Mouse (Mus musculus) layer of hippocampus, adult 11-12 months (tissue): ENCODE data around the gene Syt1.

Source experiments
- DNase-seq: peaks from one replicate; pipeline ENCODE4 v3.0.0; 2022; ENCODE audit warnings: low spot score

Gene Syt1

DNA sequence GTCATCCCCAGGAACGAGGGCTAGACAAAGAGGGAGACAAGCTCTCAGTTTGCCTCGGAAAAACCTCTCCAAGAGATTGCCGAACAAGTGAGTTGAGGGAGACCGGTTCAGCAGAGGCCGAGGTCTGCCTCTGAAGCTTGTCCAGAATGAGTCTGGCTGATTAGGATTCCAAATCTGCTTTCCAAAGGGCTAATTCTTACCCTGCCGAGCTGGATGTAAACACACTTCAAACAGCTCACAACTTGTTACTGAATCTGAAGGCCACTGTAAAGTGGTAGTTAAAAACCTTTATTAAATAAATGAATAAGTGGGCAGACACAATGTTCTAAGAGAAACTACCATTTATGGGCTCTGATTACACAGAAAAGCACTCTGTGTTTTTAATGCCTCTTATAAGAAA is 491.6 kb downstream of the Syt1 start:
- no peak for DNase-seq

DNA sequence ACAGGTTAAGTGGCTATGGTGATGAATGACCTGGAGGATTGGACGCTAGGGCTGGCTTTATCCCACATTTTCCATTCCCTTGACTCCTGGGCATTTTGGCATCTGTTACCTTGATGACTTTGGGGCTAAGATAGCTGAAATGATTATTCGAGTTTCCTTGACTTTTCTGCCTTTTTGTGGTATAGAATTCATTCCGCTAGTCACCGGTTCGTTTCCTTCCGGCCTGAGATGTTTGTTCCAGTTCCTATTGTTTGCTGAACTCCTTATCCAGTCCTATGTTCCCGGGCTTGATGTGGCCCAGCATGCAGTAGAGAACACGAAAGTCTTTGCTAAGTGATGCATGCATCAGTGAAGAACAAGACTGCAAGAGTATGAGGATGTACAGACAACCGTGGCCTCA is 493.7 kb downstream of the Syt1 start:
- DNase-seq, result no peak

DNA sequence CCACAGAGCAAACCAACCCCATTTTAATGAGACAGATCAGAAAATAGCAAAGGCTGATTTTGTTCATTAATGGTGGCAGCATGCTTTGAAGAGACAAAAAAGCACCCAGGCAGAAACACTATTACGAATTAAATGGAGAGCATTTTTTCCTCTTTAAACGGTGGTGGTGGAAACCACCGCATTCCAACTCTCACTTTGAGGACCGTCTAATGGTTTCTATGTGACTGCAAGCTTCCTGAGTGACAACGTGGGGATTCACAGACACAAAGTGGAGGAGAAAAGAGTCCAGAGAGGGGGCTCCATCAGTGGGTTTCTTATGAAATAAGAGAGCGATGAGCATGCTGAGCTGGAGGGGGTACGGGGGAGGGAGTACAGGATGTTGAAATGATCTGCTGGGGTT is 496.1 kb downstream of the Syt1 start:
- no peak for DNase-seq

- DNase-seq, result no peak
Measured at GRCm38 (mm10) chr10:108509579-108509978, 501.2 kb downstream of the Syt1 start.

DNA sequence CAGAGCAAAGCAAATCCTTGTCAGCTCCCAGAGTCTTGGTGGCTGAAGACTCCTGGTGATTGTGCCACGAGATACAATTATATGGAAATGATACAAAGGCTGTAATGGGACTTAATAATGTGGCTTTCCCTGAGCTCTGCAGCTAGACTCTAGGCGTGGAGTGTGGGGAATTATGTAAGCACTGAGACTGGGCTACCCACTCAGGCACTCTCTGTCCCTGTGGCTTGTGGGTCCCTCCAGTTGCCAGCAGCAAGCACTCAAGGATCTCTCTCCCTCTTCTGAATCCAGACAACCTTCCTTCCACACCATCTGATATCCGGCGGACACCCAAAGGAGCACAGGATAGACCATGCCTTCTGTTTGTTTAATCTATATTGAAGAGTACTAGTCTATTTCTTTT is 503.9 kb downstream of the Syt1 start:
- no peak for DNase-seq

DNA sequence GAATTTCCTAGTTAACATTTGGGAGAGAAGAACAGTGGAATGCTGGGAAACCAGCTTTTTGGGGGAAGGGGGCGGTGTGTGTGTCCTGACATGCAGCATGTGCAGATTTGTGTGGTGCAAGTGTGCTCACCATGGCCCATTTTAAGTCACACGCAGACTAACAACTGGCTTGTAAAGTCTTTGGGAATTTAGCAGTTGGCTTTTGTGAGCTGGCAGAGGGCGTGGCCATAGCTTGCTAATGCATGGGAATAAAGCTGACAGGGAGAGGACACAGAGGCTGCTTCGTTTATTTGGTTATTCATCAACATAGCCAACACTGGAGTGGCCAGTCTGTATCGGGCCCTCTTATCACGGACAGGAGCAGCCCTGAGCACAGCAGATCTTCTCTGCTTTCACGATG is 505.9 kb downstream of the Syt1 start:
- no peak for DNase-seq

GRCm38 (mm10) chr10:108504128-108504870 is 506.5 kb downstream of the Syt1 start:
- no peak for DNase-seq

DNA sequence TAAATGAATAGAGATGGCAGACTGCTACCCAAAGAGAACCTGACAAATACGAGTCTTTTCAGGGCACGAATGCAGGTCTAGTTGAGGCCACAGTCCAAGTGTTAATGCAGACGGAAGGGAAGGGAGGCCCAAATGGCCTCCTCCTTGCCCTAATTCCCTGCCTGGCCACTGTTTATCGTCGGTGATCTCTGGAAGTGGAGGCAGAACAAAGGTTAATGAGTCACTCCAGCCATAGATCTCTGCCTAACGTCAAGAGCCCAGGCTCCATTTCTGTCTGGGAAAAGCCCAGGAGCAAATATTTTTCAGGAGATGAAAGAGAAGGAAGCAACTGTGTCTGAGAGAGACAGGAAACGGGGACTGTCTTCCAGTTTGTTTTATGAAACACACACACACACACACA is 520.6 kb downstream of the Syt1 start:
- DNase-seq, result no peak

- no peak for DNase-seq
Measured at GRCm38 (mm10) chr10:108483991-108484390, 526.8 kb downstream of the Syt1 start.

DNA sequence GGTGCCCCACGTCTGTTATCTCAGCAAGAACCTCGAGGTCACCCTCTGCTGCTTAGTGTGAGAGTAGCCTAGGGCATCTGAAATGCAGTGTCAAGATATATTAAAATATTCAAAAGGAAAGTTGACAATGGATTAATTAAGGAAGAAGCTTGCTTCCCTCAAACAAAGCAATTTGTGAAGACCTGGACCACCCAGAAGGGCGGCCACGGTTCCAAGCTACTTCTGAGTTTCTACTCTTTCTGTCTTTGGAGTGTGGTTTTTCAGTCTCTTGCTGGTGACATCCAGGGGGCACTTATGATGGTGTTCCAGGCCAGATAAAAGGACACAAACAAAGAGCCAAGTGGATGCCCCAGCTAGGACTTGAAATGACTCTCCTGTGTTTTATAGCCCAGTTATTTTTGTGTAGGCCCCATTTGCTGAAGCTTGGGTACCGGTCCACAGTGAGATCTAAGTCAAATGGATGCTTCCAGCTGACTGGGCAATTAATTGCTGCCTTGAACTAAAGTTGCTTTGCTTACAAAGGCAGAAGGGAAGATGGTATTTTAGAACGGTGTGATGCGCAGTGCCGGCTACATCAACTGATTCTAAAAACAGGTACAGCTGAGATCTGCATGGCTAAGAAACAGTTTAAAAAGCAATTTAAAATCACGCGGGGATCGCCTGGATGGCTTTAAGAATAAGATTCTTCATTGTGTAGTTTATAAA is 530.5 kb downstream of the Syt1 start:
- no peak for DNase-seq

GRCm38 (mm10) chr10:108470319-108470955 is 540.3 kb downstream of the Syt1 start:
- no peak for DNase-seq

DNA sequence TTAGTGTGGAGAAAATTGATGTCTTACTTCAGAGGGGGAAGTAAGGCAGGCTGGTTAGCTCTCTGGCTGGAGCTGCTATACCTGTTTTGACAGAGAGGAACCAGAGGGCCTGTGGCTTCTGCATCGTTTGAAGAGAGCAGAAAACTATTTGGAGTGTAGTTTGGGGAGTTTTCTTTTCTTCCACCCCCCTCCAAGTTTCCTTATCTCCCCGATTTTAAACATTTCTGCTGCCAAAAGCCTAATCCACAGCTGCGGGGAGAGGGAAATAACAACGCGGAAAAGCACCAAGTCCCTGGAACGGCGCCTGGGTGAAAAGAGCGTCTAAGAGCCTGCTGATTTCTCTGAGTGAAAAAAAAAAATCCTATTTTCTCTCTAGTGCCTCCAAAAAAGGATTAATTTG is 544.2 kb downstream of the Syt1 start:
- DNase-seq, result no peak

- DNase-seq, result no peak
Measured at GRCm38 (mm10) chr10:108461862-108462261, 548.9 kb downstream of the Syt1 start.

GRCm38 (mm10) chr10:108457054-108457453 is 553.7 kb downstream of the Syt1 start:
- no peak for DNase-seq

DNA sequence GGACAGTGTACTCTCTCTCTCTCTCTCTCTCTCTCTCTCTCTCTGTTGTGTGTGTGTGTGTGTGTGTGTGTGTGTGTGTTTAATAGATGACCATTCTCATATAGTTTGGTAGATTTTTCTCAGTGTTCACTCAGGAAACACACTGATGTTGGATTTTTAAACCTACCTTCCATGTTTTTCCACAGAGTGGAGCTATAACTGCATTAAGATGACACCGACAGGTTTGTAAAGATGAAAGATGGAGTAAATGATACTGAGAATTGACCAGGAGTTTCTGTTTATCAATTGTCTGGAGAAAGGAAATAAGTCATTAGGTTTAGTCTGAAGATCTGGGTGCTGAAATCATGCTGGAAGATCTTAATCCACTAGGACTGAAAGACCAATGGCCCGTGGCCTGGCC is 554.9 kb downstream of the Syt1 start:
- DNase-seq, result no peak

DNA sequence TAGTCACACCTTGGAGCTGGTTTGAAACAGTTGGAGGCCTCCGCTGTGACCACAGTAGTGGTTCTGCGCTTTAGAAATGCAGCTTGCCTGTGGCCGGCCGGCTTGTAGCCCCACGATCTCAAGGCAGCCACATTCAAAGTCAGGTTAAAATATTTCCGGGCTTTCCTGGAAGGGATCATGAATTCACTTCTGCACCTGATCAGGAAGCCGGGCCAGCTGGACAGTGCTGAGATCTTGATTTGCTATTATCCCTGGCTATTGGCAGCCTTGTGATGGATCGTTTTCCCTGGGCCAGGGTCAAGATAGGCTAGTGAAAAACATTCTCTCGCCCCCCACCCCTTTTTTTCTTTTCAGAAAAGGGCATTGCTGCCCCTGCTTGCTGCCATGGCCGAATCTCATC is 555.6 kb downstream of the Syt1 start:
- no peak for DNase-seq

- DNase-seq, result peak; percentile 54
Measured at GRCm38 (mm10) chr10:108454691-108455117, 556.1 kb downstream of the Syt1 start.

- DNase-seq, result no peak
Measured at GRCm38 (mm10) chr10:108453561-108453960, 557.2 kb downstream of the Syt1 start.

DNA sequence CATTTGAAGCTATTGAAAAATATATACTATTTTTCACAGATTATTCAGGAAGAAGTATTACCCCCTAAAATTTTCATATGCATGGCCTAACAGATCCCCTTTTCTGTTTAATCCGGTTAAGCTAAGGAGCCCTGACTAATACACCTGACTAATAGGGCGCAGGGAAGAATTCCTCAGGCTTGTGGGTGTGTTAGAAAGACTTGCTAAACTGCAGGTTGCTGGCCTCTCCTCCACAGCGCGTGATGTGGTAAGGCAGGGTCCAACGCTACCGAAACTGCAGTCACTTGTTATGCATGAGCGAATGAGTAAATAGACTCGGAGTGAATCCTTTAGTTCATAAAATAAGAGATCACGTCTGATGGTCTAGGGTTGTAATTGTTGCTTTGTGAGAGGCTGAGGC is 558.4 kb downstream of the Syt1 start:
- no peak for DNase-seq

DNA sequence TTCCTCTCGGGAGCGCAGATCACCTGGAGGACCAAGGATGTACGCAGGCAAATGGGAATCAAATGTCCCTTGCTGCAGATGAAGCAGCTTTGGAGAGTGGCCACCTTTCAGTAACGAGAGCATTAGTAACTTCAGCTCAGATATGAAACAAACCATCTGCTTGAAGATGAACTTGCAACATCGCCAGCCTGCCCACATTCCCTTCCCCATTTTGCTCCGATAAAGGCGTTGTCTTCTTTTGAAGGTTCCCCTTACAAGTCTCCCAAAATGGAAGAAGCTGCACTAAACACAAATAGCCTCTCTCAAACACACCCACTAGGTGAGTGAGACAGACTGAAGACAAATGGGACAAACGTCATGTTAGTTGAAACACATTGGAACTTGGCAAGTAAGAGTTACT is 559.3 kb downstream of the Syt1 start:
- DNase-seq, result no peak

DNA sequence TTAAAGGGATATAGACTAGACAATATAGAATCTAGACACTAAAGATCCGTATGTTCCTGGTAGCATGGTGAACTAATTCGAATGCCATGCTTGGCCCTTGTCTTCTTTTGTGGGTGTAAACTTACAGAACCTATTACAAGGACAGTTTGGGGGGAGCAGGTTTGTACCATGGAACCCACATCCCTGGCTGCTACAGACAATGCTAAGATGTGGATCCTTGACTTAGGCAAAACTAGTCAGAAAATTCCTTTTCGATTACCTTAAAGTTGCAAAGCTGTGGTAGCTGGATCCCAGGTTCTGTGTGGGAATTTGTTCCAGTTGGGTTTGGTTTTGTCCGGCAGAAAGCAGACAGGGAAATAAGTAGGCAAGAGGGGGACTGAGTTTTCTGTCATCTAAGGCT is 560.4 kb downstream of the Syt1 start:
- no peak for DNase-seq

GRCm38 (mm10) chr10:108448421-108448820 is 562.4 kb downstream of the Syt1 start:
- DNase-seq, result no peak
